Mouse (Mus musculus) cerebellum, adult 18-20 months (tissue): ENCODE data around the gene Gm3047.
"Not testable (repeated sequence)": the region's sequence is repeated elsewhere in the genome, so short reads cannot be mapped to it uniquely, and the experiment has no call there.

Experiments used
- DNase-seq, 2 experiments: peaks; one replicate each; pipeline ENCODE4 v3.0.0; 2021

Gm3047 gene

GRCm38 (mm10) chr14:4555105-4555504 lies at the start of gene Gm3047:
Gene Gm3047, plus strand, starts transcription at chr14:4555405.
- not testable (repeated sequence) for DNase-seq
